Comparison of ENCODE assay signal across 26 mouse cellular contexts in the genomic region with DNA sequence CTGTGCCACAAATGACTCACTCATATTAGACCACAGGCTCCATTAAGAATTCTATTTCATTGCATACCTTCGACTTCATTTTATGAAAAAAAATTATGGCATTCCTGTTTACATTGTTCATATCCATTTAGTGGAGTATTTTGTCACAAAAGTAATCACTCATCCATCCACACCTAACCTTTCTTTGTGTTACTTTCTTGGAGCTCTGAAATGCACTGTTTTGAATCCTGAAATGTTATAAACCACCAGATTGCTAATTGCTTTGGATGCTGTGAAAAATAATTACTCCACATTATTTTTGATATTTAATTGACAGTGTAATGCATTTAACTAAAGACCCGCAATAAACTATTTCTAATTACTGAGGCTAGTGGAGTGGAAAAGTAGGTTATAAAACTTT.
DNase-seq lines count a peak whose midpoint lies in the region; ATAC-seq lines count a peak whose summit lies in the region.
"Had no signal": no experiment of that assay in that cellular context is flagged by ENCODE, and none has a peak within 500 bp of the region (broad histone marks: within the 10 kb centered on the region; RNA-seq: fewer than 3 reads in every experiment).

No protein-coding gene starts in this region.

- no peaks in the 10 kb centered on the region for H3K27me3 ChIP-seq in neural tube, embryonic 14.5 days (ENCODE audit: control insufficient read depth, insufficient read depth, low read length)
- H3K27me3 ChIP-seq: CH12.LX; embryonic facial prominence, embryonic 13.5 days; embryonic facial prominence, embryonic 15.5 days; forebrain, embryonic 12.5 days had no signal

- H3K4me2 ChIP-seq in neural tube, embryonic 14.5 days (ENCODE audit: low read depth, low read length), result no peak overlapping the region
- H3K4me2 ChIP-seq: embryonic facial prominence, embryonic 13.5 days; embryonic facial prominence, embryonic 15.5 days; forebrain, embryonic 12.5 days had no signal

- 47% methylated on average over 2 of the region's 2 CpGs for WGBS in neural tube, embryonic 14.5 days

- H3K4me1 ChIP-seq in neural tube, embryonic 14.5 days (ENCODE audit: control insufficient read depth, insufficient read depth, low read length), result no peaks in the 10 kb centered on the region
- H3K4me1 ChIP-seq: embryonic facial prominence, embryonic 13.5 days; embryonic facial prominence, embryonic 15.5 days; forebrain, embryonic 10.5 days; forebrain, embryonic 12.5 days had no signal

- no peak for DNase-seq in neural tube, embryonic 10.5 days (ENCODE audit: extremely low spot score, low spot score)
- peak; percentile 63 for DNase-seq in retina, embryonic 14.5 days (ENCODE audit: low spot score)
- DNase-seq in left cerebral cortex, postnatal 36 days (ENCODE audit: low spot score in 2 of 2), result no peak
- no peak for DNase-seq in layer of hippocampus, adult 9-11 months
- DNase-seq: adrenal gland, adult 2 months; adrenal gland, postnatal 10 days; adrenal gland, postnatal 25 days; B cell, adult 2 months; cerebellum, adult 11 months; cerebellum, adult 18-20 months; cerebellum, adult 8-10 months; cerebellum, adult 9-11 months; cerebellum, postnatal 14 days; cerebellum, postnatal 36 days; embryo, embryonic 11 days had no signal

- H3K36me3 ChIP-seq in neural tube, embryonic 14.5 days (ENCODE audit: control insufficient read depth, insufficient read depth, low read length), result no peaks in the 10 kb centered on the region
- H3K36me3 ChIP-seq: embryonic facial prominence, embryonic 13.5 days; embryonic facial prominence, embryonic 15.5 days; forebrain, embryonic 10.5 days; forebrain, embryonic 12.5 days; G1E had no signal

- no peak overlapping the region for H3K9ac ChIP-seq in neural tube, embryonic 14.5 days (replicated peaks; ENCODE audit: low read depth, low read length)
- H3K9ac ChIP-seq: embryonic facial prominence, embryonic 13.5 days; embryonic facial prominence, embryonic 15.5 days; forebrain, embryonic 12.5 days had no signal

- H3K4me3 ChIP-seq in neural tube, embryonic 14.5 days (ENCODE audit: low read depth, low read length), result no peak overlapping the region
- H3K4me3 ChIP-seq: embryonic facial prominence, embryonic 13.5 days; embryonic facial prominence, embryonic 15.5 days; erythroblast, embryonic 14.5 days; forebrain, embryonic 10.5 days; forebrain, embryonic 12.5 days had no signal

- peak; percentile 54 for ATAC-seq in neural tube, embryonic 14.5 days (ENCODE audit: low read depth)
- ATAC-seq: CD4-positive, CD25-positive, alpha-beta regulatory T cell, adult 4 months; forebrain, embryonic 14.5 days; forebrain, embryonic 16.5 days had no signal

- intact Hi-C loops in left cerebral cortex, postnatal 36 days (cut with DNase I), result no loop called here

- H3K9me3 ChIP-seq in neural tube, embryonic 14.5 days (ENCODE audit: control insufficient read depth, low read length), result no peaks in the 10 kb centered on the region
- H3K9me3 ChIP-seq: embryonic facial prominence, embryonic 13.5 days; embryonic facial prominence, embryonic 15.5 days; forebrain, embryonic 10.5 days; forebrain, embryonic 12.5 days; G1E had no signal

- H3K27ac ChIP-seq in neural tube, embryonic 14.5 days (ENCODE audit: low read depth, low read length), result no peak overlapping the region
- H3K27ac ChIP-seq: embryonic facial prominence, embryonic 13.5 days; embryonic facial prominence, embryonic 15.5 days; forebrain, embryonic 10.5 days; forebrain, embryonic 12.5 days had no signal
